Mouse (Mus musculus) limb, embryonic 14.5 days (tissue): ENCODE measurements around the gene Aaas. TPM values are rescaled to one million over a fixed set of nuclear protein-coding genes. Genes with fewer than 3 reads are reported as not detected.
A peak's percentile ranks its signal among the peaks of the same experiment; 100 is the strongest.

Source experiments
- ATAC-seq: fragments of 200-750 bp; cut with Nextera tagmentation; 2 replicates; pipeline ENCODE4 v1.8.0; 2017; ENCODE audit warnings: low read depth, moderate number of reproducible peaks, moderate TSS enrichment; ENCODE audit not compliant: low FRiP score
- DNase-seq: peaks from one replicate; pipeline ENCODE4 v3.0.0-alpha.2; 2015; ENCODE audit warnings: low spot score
- H3K27ac ChIP-seq: fragments of 300-500 bp; sonication (generic); replicated peaks from 2 replicates; pipeline ENCODE4 v1.5.1; 2014; ENCODE audit warnings: low read depth, mild to moderate bottlenecking, low read length, moderate library complexity, mixed read lengths
- H3K27me3 ChIP-seq: fragments of 300-500 bp; sonication (generic); 2 replicates; pipeline ENCODE4 v1.6.1; 2014; ENCODE audit warnings: low read length, mixed read lengths; ENCODE audit not compliant: control insufficient read depth, insufficient read depth
- H3K36me3 ChIP-seq: fragments of 300-500 bp; sonication (generic); 2 replicates; pipeline ENCODE4 v1.6.1; 2014; ENCODE audit warnings: mild to moderate bottlenecking, low read length, moderate library complexity, mixed read lengths; ENCODE audit not compliant: control insufficient read depth, insufficient read depth
- H3K4me1 ChIP-seq: fragments of 300-500 bp; sonication (generic); 2 replicates; pipeline ENCODE4 v1.6.1; 2014; ENCODE audit warnings: antibody characterized with exemption, low read length, mixed read lengths; ENCODE audit not compliant: control insufficient read depth, insufficient read depth
- H3K4me2 ChIP-seq: fragments of 300-500 bp; sonication (generic); replicated peaks from 2 replicates; pipeline ENCODE4 v1.6.1; 2014; ENCODE audit warnings: low read depth, mild to moderate bottlenecking, low read length, moderate library complexity; ENCODE audit not compliant: severe bottlenecking
- H3K4me3 ChIP-seq: fragments of 300-500 bp; sonication (generic); replicated peaks from 2 replicates; pipeline ENCODE4 v1.5.1; 2014; ENCODE audit warnings: low read length
- H3K9ac ChIP-seq: fragments of 300-500 bp; sonication (generic); 2 replicates; pipeline ENCODE4 v1.6.1; 2014; ENCODE audit warnings: mild to moderate bottlenecking, low read depth, low read length, moderate library complexity; ENCODE audit not compliant: severe bottlenecking
- H3K9me3 ChIP-seq: fragments of 300-500 bp; sonication (generic); 2 replicates; pipeline ENCODE4 v1.6.1; 2016; ENCODE audit warnings: low read length; ENCODE audit not compliant: control insufficient read depth
- POLR2A ChIP-seq: fragments of 200-500 bp; IDR thresholded peaks from 2 replicates; pipeline ENCODE4 v1.8.0; 2012; ENCODE audit warnings: inconsistent platforms, mild to moderate bottlenecking, moderate library complexity, borderline replicate concordance; ENCODE audit not compliant: insufficient read depth, insufficient read length; ENCODE audit errors: extremely low read depth
- WGBS: fragments of 180-500 bp; shearing (Covaris S2); extraction: QIAGEN DNeasy Blood & Tissue Kit; methylation state at CpG from one replicate; pipeline ENCODE4 v1.1.7; 2014; 5-methylcytosine and 5-hydroxymethylcytosine counted together
- polyA plus RNA-seq, 2 experiments: library from polyadenylated mRNA; depleted of rRNA in 1 of 2; stranded (reverse) in 1 of 2; unstranded in 1 of 2; fragments of >200 nt; fragmentation: Nextera tagmentation in 1 of 2; extraction: Ambion mirVana in 1 of 2; gene quantifications; 2 replicates each; pipeline versions ENCODE4 v1.2.1 to v1.2.3; 2012 to 2014

Aaas gene
- polyA plus RNA-seq, 2 experiments: 54.4 to 65.5 TPM

DNA sequence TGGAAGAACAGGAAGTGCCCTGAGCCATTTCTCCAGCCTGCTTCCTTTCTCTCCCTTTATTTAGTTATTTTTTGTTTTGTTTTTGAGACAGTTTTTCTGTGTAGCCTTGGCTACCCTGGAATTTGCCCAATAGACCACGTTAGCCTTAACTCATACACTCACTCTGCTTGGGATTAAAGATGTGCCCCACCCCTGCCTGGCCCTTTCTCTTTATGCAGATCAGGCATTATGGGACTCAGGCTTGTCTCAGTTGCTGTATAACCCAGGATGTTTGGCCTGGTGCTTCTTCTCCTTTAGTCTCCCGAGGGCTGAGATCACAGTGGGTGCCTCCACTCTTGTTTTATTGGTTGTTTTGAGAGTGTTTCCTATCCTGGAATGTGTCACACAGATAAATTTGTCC is 41.9 kb upstream of the Aaas start:
- Histone ChIP-seq H3K36me3 (no peaks in the 10 kb centered on the region), H3K4me3 (no peak overlapping the region), H3K27ac (no peak overlapping the region), H3K4me1 (peaks cover 9% of the 10 kb centered on the region), H3K4me2 (no peak overlapping the region), H3K9ac (no peak overlapping the region), H3K9me3 (no peaks in the 10 kb centered on the region), H3K27me3 (no peaks in the 10 kb centered on the region)
- DNase-seq (no peak), ATAC-seq (no peak)
- 51% methylated on average over 2 of the region's 2 CpGs for WGBS
- no peak for TF ChIP-seq POLR2A

DNA sequence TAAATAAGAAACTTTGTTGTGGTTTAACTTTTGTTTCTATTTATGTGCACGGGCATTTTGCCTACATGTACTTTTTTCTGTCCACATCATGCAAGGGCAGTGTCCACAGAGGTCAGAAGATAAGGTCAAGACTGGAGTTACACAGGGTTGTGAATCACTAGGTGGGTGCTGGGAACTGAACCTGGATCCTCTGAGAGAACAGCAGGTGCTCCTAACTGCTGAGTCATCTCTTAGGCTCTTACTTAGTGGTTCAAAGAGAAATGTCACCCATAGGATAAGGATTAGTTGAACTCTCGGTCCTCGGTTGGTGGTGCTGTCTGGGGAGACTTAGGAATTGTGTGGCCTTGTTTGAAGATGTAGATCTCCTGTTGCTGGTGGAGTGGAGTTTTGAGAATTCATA is 38.4 kb upstream of the Aaas start:
- no peak for TF ChIP-seq POLR2A
- Histone ChIP-seq H3K36me3 (no peaks in the 10 kb centered on the region), H3K4me2 (no peak overlapping the region), H3K27ac (no peak overlapping the region), H3K4me1 (no peaks in the 10 kb centered on the region; the same call in 1 of the 2 replicates), H3K9ac (no peak overlapping the region), H3K4me3 (no peak overlapping the region), H3K27me3 (no peaks in the 10 kb centered on the region), H3K9me3 (no peaks in the 10 kb centered on the region)
- ATAC-seq: no peak
- WGBS: 94% methylated on average over 3 of the region's 3 CpGs
- no peak for DNase-seq

DNA sequence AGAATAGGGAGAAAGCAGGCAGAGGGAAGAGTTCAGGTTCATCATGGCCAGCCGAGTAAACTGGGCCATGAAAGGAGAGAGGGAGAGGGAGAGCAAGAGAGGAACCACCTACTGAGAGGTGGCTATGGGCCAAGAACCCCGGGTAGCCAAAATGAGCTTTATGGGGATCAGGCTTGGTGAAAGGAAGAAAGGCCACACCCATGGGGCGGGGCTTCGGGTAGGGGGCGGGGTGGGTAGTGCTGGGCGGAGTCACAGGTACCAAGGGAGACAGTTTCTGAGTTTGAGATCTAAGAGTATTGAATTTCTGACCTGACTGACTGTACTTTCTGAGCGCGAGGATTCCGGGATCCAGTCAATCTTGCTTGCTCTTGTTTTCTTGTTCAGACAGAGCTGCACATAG is 36.1 kb upstream of the Aaas start:
- H3K36me3 ChIP-seq: no peaks in the 10 kb centered on the region
- TF ChIP-seq POLR2A: no peak
- no peaks in the 10 kb centered on the region for H3K27me3 ChIP-seq
- H3K27ac ChIP-seq: no peak overlapping the region
- no peaks in the 10 kb centered on the region for H3K9me3 ChIP-seq
- no peaks in the 10 kb centered on the region for H3K4me1 ChIP-seq
- H3K4me2 ChIP-seq: no peak overlapping the region
- no peak overlapping the region for H3K4me3 ChIP-seq
- no peak for DNase-seq
- H3K9ac ChIP-seq: no peak overlapping the region
- WGBS: 42% methylated on average over 9 of the region's 9 CpGs
- ATAC-seq: no peak

DNA sequence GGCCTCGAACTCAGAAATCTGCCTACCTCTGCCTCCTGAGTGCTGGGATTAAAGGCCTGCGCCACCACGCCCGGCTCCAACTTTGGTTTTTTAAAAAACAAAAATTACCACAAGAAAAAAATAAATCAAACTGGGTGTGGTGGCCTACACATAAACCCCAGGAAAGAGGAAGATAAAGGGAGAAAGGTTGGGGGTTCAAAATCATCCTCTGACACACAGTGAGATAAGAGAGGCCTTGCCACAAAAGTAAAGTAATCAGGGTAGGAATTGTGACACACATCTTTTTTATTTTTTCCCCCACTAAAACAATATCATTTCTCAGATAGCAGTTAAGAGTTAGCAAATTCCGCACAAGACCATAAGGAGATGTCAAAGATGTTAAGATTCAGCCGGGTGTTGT is 33.1 kb upstream of the Aaas start:
- DNase-seq: no peak
- no peak overlapping the region for H3K9ac ChIP-seq
- no peak overlapping the region for H3K4me3 ChIP-seq
- no peaks in the 10 kb centered on the region for H3K36me3 ChIP-seq
- no peaks in the 10 kb centered on the region for H3K9me3 ChIP-seq
- H3K27ac ChIP-seq: no peak overlapping the region
- no peak for TF ChIP-seq POLR2A
- H3K4me1 ChIP-seq: no peaks in the 10 kb centered on the region
- H3K27me3 ChIP-seq: no peaks in the 10 kb centered on the region
- 90% methylated on average over 6 of the region's 6 CpGs for whole genome bisulfite sequencing
- no peak overlapping the region for H3K4me2 ChIP-seq
- no peak for ATAC-seq

DNA sequence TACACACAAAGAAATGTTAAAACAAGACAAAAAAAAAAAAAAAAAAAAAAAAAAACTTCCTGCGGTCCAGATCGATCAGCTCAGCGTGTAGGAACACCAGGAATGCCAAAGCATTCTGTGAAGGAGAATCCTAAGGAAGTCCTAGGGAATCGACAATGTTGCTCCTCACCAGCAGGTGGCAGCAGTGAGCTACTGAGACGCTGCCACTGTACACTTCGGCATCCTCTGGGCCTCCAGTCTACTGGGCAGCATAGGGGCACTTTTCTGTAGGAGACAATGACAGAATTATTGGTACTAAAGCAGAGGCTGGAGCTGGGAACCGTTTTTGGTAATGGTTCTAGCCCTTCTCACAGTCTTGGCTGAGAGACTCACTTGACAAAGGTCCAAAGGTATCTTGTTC is 31.0 kb upstream of the Aaas start:
- ATAC-seq: peak; percentile 55
- H3K36me3 ChIP-seq: no peaks in the 10 kb centered on the region
- no peak overlapping the region for H3K27ac ChIP-seq
- no peaks in the 10 kb centered on the region for H3K27me3 ChIP-seq
- H3K9ac ChIP-seq: no peak overlapping the region
- DNase-seq: peak; percentile 95
- H3K4me3 ChIP-seq: no peak overlapping the region
- WGBS: 2% methylated on average over 7 of the region's 7 CpGs
- H3K9me3 ChIP-seq: no peaks in the 10 kb centered on the region
- H3K4me1 ChIP-seq: peaks cover 9% of the 10 kb centered on the region
- H3K4me2 ChIP-seq: no peak overlapping the region
- no peak for TF ChIP-seq POLR2A

DNA sequence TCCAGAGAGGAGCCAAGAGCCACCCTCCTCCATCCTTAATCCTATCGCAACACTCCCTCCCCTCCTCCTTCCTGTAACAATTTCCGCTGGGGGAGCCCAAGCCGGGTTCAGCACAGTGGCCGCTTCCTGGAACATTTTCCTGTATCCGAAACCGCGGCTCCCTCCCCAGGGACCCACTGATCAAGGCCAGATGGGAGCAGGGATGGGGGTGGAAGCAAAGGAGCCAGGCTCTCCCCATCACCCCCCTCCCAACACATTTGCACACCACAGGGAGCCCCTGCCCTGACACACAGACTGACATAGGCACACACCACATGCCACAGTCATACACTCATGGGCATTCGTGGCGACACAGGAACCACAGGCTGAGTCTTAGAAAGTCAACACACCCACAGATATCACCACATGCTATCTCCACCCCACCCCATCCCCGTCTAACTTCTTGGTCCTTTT is 27.3 kb upstream of the Aaas start:
- Histone ChIP-seq H3K4me2 (peak overlapping the region; percentile 92), H3K4me1 (peaks cover 9% of the 10 kb centered on the region), H3K4me3 (peak overlapping the region; percentile 56), H3K27me3 (no peaks in the 10 kb centered on the region), H3K9me3 (no peaks in the 10 kb centered on the region), H3K9ac (peak overlapping the region; percentile 75; the same call in 1 of the 2 replicates), H3K36me3 (no peaks in the 10 kb centered on the region), H3K27ac (peak overlapping the region; percentile 14)
- TF ChIP-seq POLR2A: no peak
- peak; percentile 67 for DNase-seq
- 0 out of 2 replicates have a peak, but pooled peaks have one; percentile 25 for ATAC-seq
- WGBS: 6% methylated on average over 10 of the region's 10 CpGs
